Mouse (Mus musculus): ENCODE results near the gene Pitx2.

Gene Pitx2

GRCm38 (mm10) chr3:129201681-129202255, 2.1 kb downstream of the Pitx2 start:
- ATAC-seq (ENCODE audit: low TSS enrichment), result no peak

GRCm38 (mm10) chr3:129202871-129203740, 3.4 kb downstream of the Pitx2 start:
- no peak for ATAC-seq (ENCODE audit: low TSS enrichment)

- no peak for ATAC-seq (ENCODE audit: low TSS enrichment)
Measured at GRCm38 (mm10) chr3:129203761-129204440, 4.2 kb downstream of the Pitx2 start.

GRCm38 (mm10) chr3:129204441-129205313, 5.0 kb downstream of the Pitx2 start:
- peak; percentile 98 for ATAC-seq (ENCODE audit: low TSS enrichment)

GRCm38 (mm10) chr3:129205481-129206175, 6.0 kb downstream of the Pitx2 start:
- no peak for ATAC-seq (ENCODE audit: low TSS enrichment)

- ATAC-seq (ENCODE audit: low TSS enrichment), result no peak
Measured at GRCm38 (mm10) chr3:129206776-129207175, 7.1 kb downstream of the Pitx2 start.

- ATAC-seq (ENCODE audit: low TSS enrichment), result no peak
Measured at GRCm38 (mm10) chr3:129207231-129208030, 7.8 kb downstream of the Pitx2 start.

- ATAC-seq (ENCODE audit: low TSS enrichment), result no peak
Measured at GRCm38 (mm10) chr3:129208031-129208380, 8.3 kb downstream of the Pitx2 start.

GRCm38 (mm10) chr3:129208421-129208820, 8.7 kb downstream of the Pitx2 start:
- ATAC-seq (ENCODE audit: low TSS enrichment), result no peak

GRCm38 (mm10) chr3:129209266-129209665, 9.6 kb downstream of the Pitx2 start:
- ATAC-seq (ENCODE audit: low TSS enrichment), result no peak

GRCm38 (mm10) chr3:129209771-129210170, 10.1 kb downstream of the Pitx2 start:
- ATAC-seq (ENCODE audit: low TSS enrichment), result no peak

- no peak for ATAC-seq (ENCODE audit: low TSS enrichment)
Measured at GRCm38 (mm10) chr3:129212038-129212645, 12.5 kb downstream of the Pitx2 start.

GRCm38 (mm10) chr3:129212807-129213206, 13.1 kb downstream of the Pitx2 start:
- no peak for ATAC-seq (ENCODE audit: low TSS enrichment)

GRCm38 (mm10) chr3:129213633-129214145, 14.0 kb downstream of the Pitx2 start:
- 0 out of 2 replicates have a peak, but pooled peaks have one; percentile 16 for ATAC-seq (ENCODE audit: low TSS enrichment)

GRCm38 (mm10) chr3:129214146-129214665, 14.5 kb downstream of the Pitx2 start:
- ATAC-seq (ENCODE audit: low TSS enrichment), result no peak

GRCm38 (mm10) chr3:129214666-129215161, 15.0 kb downstream of the Pitx2 start:
- no peak for ATAC-seq (ENCODE audit: low TSS enrichment)

GRCm38 (mm10) chr3:129215241-129215750, 15.6 kb downstream of the Pitx2 start:
- no peak for ATAC-seq (ENCODE audit: low TSS enrichment)

GRCm38 (mm10) chr3:129215751-129216331, 16.2 kb downstream of the Pitx2 start:
- no peak for ATAC-seq (ENCODE audit: low TSS enrichment)

- no peak for ATAC-seq (ENCODE audit: low TSS enrichment)
Measured at GRCm38 (mm10) chr3:129216491-129216890, 16.8 kb downstream of the Pitx2 start.

Measured in frontal cortex, adult (tissue).